Mouse (Mus musculus): ENCODE results near the gene B3gnt2.

The B3gnt2 gene

DNA sequence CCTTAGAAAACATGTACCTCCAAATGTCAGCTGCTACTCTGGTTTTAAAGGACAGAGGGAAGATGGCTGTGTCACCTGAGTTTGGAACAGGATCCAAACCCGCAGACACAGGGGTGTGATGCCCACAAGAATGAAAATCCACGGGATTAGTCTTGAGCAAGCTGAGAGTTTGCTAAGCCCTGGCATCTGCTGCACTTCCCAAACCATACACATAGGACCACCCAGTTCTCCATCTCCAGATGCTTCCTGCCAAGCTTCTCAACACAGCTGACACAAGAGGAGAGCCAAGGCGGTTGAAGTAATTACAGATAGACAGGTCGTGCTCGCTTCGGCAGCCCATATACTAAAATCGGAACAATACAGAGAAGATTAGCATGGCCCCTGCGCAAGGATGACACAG, 7.8 kb upstream of the B3gnt2 start:
- DNase-seq, result no peak

GRCm38 (mm10) chr11:22867691-22868090, 6.9 kb upstream of the B3gnt2 start:
- no peak for DNase-seq

DNA sequence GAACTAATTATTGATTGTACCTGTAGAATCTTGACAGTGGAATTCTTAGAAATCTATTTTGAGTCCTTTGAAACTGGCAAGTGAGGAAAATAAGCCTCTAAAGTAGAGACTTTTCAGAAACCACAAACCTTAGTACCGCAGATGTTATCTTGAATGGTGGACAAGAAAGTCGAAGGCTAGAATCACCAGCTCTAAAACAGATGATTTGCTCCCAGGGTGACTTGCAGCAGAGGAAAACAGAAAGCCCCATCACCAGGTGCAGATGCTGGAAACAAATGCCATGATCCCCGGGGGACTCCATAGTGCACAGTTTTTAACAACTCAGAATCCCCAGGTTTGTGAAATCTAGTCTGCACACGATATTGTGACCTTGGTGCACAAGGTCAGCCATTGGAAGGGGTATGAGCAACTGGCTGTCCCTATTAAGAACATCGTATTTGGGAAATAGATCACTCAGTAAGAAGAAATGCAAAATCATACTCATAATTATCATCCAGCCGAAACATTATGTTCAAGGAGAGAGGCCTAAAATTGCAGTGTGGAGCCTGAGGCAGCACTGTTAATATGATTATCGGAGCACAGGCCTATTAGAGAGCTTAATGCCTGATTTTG, 5.0 kb upstream of the B3gnt2 start:
- no peak for DNase-seq

DNA sequence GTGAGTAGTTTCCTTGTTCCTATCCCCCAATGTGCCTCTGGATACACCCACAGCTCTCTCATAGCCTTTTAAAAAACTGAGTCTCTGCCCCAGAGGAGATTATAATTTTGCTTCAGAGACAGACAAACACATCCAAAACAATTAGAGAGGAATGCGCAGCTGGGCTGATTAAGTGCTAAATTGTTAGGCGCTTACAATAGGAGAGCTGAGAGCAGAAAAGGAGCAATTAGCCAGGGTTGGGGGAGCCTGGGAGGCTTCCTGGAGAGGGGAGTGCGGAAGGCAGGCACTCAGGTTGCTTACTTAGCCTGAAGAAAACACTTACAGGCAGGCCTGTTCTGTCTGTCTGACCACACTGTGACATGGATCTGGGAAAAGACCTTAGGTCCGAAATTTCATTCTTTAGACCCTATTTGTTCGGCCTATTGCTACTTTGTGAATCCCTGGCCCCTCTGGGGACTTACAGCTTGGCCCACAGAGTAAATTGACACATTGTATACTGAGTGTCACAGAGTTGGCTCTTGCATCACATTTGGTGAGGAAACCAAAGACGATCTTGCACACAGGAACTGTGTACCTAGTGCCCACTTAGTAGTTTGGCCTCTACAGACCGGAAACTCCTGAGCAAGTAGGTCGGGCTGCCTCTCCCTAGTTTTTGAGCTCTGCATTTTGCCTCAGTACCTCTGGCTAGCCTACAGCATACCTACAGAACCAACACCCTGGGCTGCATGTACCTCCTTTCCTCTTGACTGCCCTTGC, 3.7 kb upstream of the B3gnt2 start:
- DNase-seq, result no peak

- no peak for DNase-seq
These were observed 2.8 kb upstream of the B3gnt2 start for GRCm38 (mm10) chr11:22863581-22863980.

GRCm38 (mm10) chr11:22861315-22861714, 554 bp upstream of the B3gnt2 start:
- no peak for DNase-seq

GRCm38 (mm10) chr11:22859633-22860334, 977 bp downstream of the B3gnt2 start:
- peak; percentile 42 to 73 for DNase-seq

GRCm38 (mm10) chr11:22859301-22859632, 1.5 kb downstream of the B3gnt2 start:
- no peak for DNase-seq

DNA sequence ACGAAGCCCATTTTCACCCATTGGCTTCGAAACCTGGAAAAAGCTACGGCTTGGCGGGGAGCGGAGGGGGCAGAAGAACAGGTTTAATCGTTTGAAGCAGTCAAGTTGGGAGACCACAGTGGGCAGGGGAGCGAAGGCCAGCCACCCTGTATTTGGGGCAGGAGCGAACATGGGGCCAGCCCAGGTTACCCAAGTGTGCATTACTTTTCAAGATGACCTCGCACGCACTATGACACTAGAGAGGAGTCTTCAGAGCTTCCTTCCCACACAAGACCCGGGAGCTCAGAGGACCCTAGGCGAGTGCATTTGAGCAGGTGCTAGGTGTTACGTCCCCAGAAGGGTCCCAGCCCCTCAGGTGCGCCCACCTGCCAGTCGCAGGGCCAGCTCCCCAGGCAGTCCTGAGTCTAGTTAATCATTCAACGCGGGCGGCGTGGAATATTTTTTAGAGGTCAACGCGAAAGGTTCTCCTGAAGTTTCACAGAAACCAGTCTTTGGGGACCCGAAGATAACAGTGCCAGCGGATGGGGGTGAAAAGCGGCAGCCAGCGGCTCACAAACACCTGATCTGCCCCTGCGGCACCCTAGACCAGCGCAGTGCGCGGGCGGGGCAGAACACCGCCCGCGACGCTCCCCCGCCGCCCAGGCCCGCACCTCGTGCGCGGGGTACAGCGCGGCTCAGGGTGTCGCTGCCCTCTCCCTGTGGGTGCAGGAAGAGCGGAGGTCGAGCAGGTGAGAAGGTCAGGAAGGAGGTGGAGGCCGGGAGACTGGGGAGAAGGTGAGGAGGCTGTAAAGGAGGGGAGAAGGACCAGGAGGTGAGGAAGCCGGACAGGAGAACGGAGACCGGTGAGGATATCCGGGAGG, 2.1 kb downstream of the B3gnt2 start:
- no peak for DNase-seq

GRCm38 (mm10) chr11:22857705-22858440, 2.9 kb downstream of the B3gnt2 start:
- no peak for DNase-seq

- DNase-seq, result no peak
These were observed 3.6 kb downstream of the B3gnt2 start for GRCm38 (mm10) chr11:22857106-22857704.

GRCm38 (mm10) chr11:22856371-22856965, 4.3 kb downstream of the B3gnt2 start:
- DNase-seq, result no peak

DNA sequence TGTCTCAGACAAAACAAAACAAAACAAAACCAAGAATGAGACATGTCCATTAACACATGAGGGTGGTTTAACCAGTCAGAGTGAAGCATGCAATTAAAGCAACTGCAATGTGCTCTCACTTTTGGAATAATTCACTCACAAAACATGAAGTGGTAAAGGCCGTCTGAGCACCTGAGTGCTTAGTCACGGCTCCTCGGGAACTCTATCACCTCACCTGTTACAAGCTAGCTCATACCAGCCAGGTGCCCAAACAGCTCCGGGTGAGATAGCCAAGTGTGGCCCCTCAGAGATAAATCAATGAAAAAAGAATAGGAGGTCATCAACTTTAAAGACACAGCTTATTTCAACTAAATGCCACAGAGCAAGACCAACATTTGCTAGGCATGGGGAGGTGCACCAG, 6.2 kb downstream of the B3gnt2 start:
- no peak for DNase-seq

GRCm38 (mm10) chr11:22853477-22854157, 7.1 kb downstream of the B3gnt2 start:
- no peak for DNase-seq

GRCm38 (mm10) chr11:22852510-22852909, 8.3 kb downstream of the B3gnt2 start:
- DNase-seq, result no peak

DNA sequence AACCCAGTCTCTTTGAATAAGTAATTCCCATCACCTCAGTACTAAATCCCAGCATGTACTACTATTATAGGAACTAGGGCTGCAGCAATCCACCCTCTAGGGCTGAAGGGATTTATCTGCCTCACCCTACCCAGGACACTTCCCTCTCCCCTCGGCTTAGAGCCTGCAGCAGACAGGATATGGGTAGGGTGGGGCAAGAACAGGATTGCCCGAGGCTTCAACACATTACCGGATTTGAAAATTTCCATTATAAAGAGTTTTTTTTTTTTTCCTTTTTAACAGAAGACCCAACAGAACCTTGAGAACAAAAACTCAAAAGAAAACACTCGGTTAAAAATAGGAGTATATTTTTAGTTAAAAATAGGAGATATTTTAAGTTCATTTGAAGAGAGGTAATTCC, 9.3 kb downstream of the B3gnt2 start:
- DNase-seq, result no peak

DNA sequence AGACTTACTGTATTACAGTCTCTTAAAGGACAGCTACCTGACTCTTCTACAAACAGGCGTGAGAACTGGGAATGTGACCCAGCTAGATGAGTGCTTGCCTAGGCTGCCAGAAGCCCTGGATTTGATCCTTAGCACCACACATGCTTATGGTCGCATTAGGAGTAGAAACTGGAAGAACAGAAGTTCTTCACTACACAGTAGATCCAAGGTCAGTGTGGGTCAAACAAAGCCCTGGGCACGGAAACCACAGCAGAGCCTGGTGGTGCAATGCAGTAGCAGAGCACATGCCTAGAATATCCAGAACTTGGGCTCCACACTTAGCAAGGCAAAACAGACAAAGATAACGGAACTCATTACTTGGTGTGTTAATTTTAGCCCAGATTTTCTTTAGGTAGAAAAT, 10.7 kb downstream of the B3gnt2 start:
- no peak for DNase-seq

DNA sequence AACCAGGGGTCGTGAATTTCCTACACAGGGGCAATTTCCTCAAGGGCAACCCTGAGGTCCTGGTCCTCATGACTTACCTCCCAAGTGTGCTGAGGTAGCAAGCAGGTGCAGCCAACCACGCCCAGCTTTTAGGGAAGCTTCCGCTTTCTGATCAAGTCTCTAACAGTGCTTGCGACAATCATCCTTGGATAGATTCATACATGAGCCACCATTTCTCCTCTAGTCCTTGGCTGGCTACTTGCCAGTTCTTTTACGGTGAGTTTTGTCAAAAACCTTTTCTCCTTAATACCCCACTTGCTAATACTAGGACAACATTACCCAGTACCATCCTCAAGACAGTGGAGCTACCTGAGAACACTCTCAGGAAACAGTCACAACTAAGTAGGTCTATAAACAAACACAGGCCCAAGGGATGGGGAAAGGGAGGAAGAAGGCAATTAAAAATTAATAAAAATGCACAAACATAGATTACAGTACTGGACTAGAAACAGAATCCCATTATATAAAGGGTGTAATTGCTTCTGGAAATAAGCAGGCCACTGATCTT, 12.0 kb downstream of the B3gnt2 start:
- no peak for DNase-seq

DNA sequence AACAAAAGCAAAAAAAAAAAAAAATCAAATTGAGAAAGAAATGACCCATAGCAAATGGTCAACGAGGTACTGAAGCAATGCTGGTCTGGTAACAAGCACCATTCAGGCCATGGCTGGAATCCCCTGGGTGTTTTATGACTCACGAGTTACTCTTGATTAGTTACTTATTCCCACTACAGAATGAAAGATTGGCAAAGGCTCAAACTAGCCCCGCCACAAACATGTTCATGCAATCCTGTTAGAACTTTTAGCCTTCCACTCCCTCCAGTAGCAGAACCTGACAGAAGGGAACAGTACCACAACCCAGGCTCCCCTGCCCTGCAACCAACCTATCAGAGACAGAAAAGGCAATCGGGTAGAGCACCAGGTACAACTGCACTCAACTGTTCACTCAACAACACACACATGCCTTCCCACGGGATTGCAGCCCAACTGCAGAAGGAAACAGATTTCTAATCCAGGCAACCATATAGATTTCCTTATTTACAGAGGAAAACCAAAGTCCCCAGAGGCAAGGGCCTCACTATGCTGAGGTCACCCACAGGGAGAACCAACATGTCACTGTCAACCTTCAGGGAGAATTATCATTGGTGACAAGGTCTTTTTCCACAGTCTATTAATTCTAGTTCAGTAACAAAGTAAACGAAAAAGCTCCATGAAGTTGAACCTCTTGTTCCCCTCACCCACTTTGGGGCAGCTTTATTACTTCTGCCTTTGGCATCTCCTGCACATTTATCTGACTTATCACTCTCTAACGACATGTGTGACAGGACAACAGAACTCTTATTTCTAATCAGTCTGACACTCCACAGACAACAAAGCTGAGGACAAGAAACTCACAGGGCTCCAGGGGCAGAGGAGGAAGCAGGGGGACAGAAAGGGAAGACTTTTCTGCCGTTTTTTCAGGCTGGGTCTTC, 12.8 kb downstream of the B3gnt2 start:
- no peak for DNase-seq

Measured in cerebellum, postnatal 25 days (tissue).